Mouse (Mus musculus) embryo, embryonic 10.5 days (tissue): ENCODE measurements at regions not wholly inside any gene's neighbourhood (a gene's known extent, or its start where the extent isn't known, plus 50 kb on each side); places are given as distances from the start of the nearest gene placed in this dataset.
"Not testable (repeated sequence)": the region's sequence is repeated elsewhere in the genome, so short reads cannot be mapped to it uniquely, and the experiment has no call there.

ENCODE experiments used
- DNase-seq: peaks from one replicate; pipeline ENCODE4 v3.0.0-alpha.2; 2015; ENCODE audit warnings: low spot score

DNA sequence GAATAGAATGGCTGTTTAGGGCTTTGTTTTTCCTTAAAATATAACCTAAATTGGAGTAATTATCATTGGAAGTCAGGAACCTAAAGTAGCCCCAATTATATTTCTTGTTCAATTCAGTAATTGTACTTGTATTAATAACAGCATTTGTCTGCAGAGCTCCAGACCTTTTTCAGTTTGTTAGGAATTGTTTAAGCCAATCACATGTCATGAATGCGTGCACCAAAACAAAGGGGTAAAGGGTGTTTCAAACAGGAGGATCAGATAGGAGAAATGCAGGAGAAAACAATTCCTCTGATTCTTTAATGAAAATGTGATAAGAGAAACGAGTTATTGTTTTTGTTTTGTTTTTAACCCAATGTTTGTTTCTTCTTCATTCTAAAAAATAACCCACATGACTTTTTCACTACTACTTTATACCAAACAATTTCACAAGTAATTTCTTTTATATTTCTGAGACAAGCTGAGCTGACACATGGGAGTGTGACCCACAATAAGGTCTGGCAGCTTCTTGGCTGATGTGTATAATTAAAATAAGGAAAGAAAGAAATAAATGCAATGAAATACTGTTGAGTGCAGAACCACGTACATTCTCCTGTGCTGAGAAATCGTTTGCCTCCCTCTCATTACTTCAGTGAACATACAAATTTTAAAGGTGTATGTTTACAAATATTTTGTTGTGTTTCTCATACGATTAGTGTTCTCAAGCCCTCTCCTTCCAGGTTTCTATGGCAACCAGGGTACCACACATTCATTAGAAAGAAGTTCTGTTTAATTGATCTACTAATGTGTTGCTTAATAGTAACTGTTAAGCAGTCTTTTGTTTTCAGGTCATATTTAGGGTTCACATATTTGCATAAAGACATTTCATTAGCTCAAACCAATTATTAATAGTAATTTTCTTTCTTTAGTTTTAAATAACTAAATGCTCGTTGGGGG lies 397.7 kb downstream of the Isl1 start:
- DNase-seq, result no peak

DNA sequence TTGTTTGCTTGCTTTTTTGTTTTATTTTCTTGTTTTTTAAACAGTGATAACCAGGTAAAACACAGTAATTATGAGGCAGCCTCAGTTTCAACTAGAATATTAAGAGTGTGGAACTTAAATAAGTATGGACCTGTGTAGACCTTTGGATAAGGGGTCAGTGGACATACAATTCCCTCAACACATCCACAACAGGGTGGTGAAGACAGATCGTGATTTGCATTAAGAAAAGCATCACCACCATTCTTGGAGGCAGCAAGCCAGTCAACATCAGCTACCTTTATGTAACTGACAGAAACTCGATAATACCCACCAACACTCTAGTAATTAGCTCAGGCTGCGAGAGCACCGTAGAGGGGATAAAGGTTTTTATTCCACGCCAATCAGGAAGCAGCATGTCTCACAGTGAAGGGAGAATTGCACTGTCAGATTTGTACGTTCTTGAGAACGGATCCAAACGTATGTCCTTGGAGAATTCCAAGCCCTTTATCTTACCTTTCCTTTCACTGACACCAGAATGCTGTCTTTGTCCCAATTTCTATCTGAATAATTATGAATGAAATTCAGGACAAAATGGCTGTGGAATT lies 398.5 kb downstream of the Isl1 start:
- DNase-seq, result peak; percentile 18

DNA sequence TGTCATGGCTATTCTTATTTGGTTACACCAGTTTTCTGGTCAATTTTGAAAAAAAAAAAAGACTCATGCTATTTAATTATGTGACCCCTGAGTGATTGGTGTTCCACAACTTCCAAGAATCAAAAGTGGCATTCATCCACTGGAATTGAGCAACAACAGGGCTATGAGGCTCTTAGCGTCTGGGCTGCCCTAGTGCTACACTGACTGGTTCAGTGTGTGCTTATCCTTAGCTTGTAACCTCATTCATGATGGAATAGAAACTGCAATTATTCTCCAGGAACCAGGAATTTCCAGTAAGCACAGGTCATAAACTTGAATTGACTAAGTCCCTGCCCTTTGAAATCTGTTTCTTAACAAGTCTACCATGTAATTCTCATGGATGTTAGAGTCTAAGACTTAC lies 428.9 kb downstream of the Isl1 start:
- DNase-seq, result no peak

DNA sequence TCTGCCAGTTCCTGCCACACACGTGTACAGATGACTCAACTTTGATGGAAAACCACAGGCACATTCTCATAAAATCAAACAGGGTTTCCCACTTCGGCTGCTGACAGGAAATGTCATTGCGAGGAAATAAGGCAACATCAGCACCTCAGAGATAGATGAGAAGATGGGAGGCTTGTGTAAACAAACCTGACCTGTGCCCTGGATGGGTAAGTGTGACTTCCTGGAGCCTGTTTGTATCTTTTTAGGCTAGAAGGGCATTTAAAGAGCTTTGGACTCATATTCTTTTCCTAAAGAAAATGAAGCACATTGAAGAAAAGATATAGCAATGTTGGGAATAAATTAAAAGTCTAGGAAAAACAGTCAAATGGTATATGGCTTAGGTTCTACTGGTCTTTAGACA lies 449.0 kb downstream of the Isl1 start:
- peak; percentile 24 for DNase-seq

DNA sequence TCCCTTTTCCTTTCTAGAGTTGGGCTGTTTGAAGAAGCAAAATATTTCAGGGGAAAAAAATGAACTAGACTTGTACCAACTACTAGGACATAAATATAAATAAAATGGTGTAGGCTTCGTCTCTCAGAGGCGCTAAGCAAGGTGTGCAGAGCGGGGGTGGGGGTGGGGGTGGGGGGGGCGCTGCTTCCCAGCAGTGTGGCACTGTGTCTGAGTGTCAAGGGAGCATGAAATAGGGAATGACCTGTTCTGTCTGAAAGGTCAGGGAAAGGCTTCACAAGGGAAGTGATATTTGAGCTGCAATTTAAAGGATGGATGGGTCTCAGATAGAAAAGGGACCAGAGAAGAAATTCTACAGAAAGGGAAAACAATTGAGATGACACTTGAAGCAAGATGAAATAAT lies 452.9 kb downstream of the Isl1 start:
- no peak for DNase-seq

DNA sequence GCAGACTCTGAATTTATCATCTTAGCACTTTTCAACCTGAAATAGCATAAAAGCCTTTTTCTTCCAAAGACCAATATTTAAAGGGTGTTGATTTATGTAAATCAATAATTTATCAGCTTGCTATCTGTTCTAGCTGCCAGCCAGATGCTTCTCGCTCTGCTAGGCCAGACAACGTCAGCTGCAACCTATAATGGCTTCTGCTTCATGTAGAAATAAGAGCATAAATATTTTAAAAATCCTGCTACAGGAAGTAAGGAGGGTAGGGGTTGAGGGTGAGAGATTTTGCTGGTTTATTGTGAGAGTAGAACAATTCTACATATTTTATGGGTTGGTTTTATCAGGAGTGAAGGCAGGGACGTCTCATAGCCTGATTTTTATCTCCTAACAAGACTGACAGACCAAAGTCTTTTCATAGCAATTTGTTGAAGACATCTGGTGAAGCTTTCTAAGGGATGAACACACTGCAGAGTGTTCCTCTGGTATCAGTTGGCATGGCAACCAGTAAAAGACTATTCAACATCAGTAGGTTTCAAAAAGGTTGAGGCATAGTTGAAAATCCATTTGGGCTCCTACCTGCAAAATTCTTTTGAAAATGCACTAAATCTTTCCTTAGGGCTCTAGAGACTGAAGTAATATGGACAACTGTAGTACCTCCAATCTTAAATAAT lies 456.7 kb downstream of the Isl1 start:
- DNase-seq, result no peak

DNA sequence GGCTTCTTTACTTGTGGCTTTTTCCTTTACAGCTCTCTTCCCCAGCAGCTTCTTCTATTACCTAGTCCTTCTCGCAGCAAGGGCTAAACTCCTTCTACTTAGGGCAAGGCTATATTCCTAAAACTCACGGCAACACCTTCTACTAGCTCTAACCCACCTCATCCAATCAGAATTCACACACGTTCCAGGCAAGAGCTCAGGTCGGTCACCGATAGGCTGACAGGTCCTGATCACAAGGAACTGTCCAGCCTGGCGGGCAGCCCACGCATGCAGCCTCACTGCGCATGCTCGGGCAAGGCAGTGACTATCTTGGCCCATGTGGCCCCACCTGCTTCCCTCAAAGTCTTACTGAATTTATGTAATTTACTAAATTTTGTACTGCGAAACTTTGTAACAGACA lies 466.4 kb downstream of the Isl1 start:
- DNase-seq, result no peak

DNA sequence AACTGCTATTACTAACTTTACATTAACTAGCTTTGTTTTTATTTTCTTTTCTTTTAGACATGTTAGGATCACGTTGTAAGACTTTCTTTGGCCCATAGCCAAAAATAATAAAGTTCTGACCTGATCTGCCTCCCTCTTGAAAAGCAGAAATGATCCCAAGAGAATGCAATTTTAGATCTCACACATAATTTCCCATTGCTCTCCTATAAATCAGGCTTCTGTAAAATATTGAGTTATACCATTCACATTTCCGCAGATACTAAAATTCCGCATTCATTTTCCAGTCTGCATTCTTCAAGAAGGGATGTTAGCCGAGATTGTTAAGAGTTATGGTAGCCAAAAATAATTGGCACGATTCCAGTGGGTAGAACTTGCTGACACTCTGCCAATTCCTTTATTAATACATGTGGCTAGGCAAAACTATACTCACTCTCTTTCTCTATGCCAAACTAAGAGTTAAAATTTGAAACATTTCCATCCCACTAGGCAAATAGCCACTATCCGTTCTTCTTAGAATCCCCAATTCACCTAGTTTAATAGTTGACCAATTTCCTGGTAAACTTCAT lies 473.2 kb downstream of the Isl1 start:
- no peak for DNase-seq

DNA sequence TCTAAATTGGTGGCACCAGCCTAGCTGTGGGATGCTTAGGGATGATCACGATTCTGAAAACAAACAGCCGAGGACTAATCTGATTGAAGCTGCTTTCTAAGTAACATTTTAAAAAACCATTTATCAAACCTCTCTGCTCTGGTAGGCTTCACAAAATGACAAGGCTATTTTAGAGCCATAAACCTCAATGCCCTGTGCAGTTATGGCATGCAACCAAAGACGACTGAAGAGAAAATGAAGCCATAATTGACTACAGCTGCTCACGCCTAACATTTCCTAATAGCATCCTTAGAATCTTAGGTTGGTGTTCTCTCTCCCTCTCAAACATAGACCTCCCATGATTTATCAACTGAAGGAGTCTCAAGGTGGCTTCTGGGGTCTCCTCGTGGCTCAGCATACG lies 484.3 kb downstream of the Isl1 start:
- peak; percentile 15 for DNase-seq

DNA sequence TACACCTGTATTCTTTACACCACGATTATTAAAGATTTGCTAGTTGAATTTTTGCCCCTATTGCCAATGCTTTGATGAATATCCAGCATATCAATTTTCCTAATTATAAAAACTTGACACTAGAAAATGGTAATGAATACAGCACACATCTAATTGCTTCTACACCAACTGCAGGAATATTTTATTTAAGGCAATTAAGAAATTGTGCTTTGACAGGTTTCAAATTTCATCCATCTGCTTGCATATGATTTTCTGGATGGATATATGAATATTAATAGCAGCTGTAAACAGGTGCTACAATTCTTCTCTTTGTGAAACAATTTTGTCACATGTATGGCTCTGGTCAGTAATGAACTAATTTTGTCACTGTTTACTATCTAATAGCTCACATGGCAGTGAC lies 487.0 kb downstream of the Isl1 start:
- no peak for DNase-seq

DNA sequence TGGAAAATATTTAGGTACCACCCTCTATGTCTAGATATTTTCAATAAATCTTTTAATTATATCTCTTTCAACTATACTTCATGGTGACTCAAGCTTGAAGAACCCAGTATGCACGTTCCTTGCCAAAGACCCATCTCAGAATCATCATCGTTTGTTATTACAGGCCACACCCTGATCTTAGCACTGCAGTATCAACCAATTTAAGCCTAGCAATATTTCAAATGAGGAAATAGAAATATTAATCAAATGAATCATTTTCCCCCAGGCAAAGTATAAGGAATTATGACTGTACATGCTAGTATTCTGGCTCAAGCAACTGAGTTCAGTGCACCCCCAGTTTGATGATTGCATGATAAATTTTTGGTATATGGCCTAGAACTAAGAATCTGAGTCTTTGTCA lies 495.3 kb downstream of the Isl1 start:
- DNase-seq, result no peak

DNA sequence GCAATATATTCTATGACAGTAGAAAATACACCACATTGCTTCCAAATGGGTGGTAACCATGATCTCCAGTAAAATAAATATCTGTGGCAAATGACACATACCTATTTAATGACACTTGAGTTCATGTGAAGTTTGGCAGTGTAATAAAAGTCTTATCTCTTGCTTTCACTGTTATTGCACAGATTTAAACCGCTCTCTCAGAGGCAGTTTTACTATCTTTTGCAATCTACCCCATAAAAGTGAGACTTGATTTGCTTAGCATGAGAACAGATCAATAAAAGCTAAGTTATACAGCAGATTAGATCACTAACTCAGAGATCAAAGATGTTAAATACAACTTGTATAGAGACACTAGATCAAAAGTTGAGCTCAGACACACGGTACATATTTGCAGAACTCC lies 510.2 kb downstream of the Isl1 start:
- DNase-seq, result no peak

DNA sequence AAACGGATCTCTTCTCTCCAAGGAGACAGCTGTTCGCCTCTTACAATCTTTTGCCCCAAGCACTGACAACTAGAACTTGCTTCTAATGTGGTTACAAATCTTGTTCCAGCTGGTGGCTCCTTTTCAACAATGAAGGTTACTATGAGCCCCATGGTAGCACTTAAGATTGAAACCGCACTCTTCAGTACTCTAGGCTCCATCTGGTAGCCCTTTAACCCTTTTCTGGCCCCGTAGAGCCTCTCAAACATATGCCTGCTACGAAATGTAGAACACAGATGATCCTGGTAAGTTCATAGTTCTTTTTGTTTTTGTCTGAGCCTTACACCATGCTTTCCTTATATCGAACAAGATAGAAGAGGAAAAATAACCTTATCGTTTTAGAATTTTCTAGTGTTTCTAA lies 558.2 kb downstream of the Isl1 start:
- peak; percentile 53 for DNase-seq

DNA sequence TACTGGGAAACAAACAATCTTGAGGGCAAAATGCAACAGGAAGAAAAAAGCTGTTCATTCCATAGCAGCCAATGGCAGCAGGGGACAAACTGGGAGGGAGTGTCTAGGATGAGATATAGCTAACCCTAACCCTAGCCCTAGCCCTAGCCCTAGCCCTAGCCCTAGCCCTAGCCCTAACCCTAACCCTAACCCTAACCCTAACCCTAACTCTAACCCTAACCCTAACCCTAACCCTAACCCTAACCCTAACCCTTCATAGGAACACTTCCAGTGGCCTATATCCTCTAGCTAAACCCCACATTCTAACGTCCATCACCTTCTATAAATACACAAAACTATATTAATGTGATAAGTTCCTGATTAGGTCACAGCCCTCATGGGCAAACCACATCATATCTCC lies 567.4 kb downstream of the Isl1 start:
- not testable (repeated sequence) for DNase-seq

DNA sequence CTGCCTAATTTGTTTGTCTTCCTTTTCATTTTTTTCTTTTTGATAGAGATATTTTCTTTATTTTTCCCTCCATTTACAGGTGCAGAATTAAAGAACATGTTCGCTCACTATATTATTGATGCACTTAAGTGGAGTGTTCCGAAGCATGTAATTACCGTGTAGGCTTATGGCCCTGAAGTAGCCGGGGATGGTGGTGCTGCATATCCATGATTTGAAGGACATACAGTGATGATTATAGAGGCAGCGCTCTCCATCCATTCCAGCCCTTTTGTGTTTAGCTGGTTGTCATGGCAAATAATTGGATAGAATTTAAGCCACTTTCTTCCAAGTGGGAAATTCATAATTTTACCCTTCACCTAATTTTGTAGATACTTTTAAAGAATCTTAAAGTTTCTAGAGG lies 581.5 kb downstream of the Isl1 start:
- DNase-seq, result no peak

DNA sequence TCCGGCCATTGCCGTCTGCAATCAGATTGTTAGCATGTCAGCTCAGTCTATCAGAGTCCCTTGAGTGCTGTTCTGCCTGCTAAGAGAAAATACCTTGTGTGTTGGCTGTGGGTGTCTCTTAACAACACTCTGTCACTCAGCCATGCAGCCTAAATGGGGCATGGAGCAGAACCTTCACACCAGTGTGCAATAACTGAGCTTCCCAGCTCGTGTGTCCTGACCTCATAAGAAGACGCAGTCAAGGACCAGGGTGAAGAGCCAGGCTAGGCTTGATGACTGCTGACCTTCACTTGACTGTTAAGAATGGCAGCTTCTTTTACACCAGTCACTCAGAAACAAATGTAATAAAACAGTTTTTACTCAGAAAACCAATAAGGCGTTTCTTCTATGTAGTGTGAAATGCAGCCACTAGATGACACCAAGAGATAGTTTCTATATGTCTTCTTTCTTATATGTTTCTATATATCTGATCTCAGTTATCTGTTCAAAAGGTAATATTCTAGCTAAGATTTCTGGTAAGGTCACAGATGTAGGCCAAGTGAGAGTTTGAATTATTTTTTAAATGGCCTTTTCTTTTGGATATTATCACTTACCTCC lies 584.0 kb downstream of the Isl1 start:
- peak; percentile 24 for DNase-seq

DNA sequence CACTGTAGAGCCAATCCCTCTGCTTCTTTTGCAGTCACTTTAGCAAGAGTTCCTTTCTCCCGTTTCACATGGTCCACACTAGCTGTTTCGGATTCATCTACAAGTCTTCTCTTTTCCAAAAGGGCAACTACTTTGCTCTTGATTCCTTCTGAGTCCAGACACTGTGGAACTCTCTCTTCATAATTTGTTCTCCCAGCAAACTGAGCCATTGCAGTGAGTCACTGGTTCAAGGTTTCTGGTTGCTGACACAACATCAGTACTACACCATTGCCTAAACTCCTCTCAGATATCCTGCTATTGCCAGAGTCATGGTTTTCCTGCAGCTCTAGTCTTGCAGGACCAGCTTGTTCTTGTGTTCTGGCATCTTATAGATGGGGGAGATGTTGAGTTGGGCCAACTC lies 590.2 kb downstream of the Isl1 start:
- no peak for DNase-seq

DNA sequence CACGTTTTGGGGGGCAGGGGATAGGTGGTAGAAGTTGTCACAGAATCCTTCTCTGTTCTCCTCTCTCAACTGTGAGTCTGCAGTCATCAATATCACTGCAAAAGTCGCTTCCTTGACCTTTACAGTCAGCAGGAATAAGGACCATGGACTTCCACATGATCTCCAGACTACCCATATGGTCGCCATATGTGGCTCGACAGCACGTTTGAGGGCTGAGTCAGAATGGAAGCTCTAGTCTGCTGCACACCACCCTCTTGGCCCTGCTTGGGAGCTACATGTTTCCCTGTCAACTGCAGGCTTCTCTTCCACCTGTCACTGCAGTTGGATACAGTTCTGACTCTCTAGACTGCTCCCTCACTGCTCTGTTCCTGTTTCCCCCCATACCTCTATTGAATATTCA lies 590.6 kb downstream of the Isl1 start:
- peak; percentile 60 for DNase-seq

DNA sequence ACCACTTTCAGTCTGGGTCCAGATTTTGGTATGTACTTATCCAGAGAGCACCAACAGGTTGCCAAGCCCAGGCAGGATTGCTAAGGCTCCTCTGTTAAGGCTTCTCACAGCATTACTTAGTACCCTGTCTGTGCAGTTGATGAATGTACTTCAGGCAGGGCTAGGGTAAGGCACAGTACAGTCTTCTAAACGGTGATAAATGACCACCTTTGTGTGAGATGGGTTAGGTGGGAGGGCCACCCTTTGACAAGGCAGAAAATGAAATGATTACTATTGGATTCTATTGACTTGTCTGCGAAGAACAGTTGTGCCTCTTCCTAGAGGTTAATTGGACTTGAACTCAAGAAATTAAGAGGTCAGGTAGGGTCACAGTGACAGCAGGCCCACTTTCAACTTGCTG lies 594.4 kb upstream of the Itga1 start:
- peak; percentile 64 for DNase-seq

DNA sequence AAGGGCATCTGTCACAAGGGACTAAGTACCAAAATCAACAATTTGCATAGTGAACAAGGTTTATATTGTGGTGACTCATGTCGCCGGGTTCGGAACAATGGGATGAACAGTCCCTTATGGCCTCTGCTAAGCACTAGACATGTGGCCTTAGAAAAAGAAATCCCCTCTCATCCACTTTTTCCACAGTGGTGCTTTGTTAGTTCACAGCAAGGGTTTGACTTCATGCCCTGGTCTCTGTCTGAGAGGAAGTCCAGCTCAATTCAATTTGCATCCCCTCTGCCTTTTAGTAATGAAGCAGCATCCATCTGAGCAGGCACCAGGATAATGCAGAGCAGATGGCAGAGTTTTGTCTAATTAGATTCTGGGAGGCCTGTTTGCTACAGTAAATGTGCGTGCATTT lies 585.7 kb upstream of the Itga1 start:
- peak; percentile 79 for DNase-seq

DNA sequence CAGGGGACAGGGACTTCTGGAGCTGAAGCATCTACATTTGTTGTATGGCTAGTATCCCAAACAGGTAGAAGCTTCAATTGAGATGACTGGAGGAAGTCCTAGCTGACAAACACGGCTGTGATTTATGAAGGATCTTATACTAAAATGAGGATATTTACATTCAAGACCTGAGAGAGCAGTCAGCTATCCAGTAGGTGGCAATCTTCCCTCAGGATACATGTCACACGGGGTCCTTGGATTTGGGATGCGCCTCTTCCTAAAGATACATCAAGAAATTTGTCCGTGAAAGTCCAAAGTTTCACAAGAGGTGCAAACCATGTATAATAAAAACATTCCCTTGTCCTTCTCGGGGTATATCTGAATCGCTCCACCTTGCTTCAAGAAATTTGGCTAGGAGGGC lies 577.8 kb upstream of the Itga1 start:
- DNase-seq, result peak; percentile 77

DNA sequence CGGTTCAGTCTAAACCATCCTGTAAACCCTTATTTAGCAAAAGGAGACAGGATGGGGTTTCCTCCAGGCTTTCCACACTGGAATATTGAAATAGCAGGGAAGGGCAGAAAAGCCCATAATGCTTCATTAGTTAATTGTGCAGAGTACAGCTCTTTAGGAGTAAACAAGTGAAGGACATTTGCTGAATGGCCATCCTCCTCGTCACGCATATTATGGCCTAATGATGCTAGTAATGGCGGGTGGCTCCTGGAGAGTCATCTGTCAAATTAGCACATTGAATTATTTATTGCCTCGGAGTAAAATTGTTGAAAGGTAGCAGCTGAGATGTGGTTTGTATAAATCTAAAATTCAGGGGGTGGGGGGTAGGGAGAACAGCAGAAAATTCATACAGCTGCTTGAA lies 575.1 kb upstream of the Itga1 start:
- DNase-seq, result no peak

DNA sequence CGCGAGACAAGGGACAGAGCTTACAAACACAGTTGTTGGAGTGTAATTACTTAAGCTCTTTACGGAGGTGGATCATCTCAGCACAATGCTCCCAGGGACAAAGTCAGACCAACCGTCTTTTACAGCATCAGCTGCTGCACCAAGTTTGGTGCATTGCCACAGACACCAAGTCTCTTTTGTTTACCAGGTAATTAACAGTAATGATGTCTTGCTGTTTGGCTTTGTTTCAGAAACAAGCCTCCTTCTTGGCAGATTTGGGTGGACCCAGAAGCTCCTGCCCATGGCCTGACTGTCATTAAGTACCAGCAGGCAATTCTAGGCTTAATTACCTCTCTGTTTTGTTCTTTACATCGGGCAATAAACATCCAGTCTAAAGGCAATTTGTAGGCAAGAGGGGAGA lies 572.0 kb upstream of the Itga1 start:
- no peak for DNase-seq
